In genomic region chr3:81022266-81022665, GRCm38 (mm10) we compare ENCODE assay signal across 16 mouse cellular contexts. TPM values are rescaled to one million over a fixed set of nuclear protein-coding genes. Genes with fewer than 3 reads are reported as not detected.
"Had no signal": no experiment of that assay in that cellular context is flagged by ENCODE, and none has a peak within 500 bp of the region (broad histone marks: within the 10 kb centered on the region; RNA-seq: fewer than 3 reads in every experiment).

No protein-coding gene starts in this region.

- H3K36me3 ChIP-seq: lung, embryonic 15.5 days; midbrain, embryonic 13.5 days; midbrain, embryonic 15.5 days; neural tube, embryonic 12.5 days; stomach, embryonic 15.5 days had no signal

- H3K4me1 ChIP-seq: megakaryocyte, embryonic 14.5 days; midbrain, embryonic 15.5 days; neural tube, embryonic 12.5 days; stomach, embryonic 15.5 days had no signal

- H3K4me3 ChIP-seq: lung, embryonic 15.5 days; megakaryocyte, embryonic 14.5 days; midbrain, embryonic 13.5 days; midbrain, embryonic 15.5 days; neural tube, embryonic 12.5 days; stomach, embryonic 15.5 days had no signal

- DNase-seq: lung, adult 2 months; lung, postnatal 14 days; lung, postnatal 36 days; right cerebral cortex, postnatal 14 days; thymus, adult 2 months; thymus, postnatal 25 days; thymus, postnatal 4 days had no signal

- H3K27ac ChIP-seq: lung, embryonic 15.5 days; macrophage; midbrain, embryonic 13.5 days; midbrain, embryonic 15.5 days; neural tube, embryonic 12.5 days; stomach, embryonic 15.5 days; stomach, postnatal 0 days had no signal

- H3K27me3 ChIP-seq: lung, embryonic 15.5 days; megakaryocyte, embryonic 14.5 days; midbrain, embryonic 15.5 days; neural tube, embryonic 12.5 days; stomach, embryonic 15.5 days had no signal

RNA-seq across cellular contexts. Expression of gene Pdgfc, which starts 13.9 kb away (rescaled TPM):
- total RNA-seq: neutrophil, adult 5-6 weeks had no signal
